Mouse (Mus musculus) lung, postnatal 0 days (tissue): Measurements from ENCODE around the gene Entpd1. TPM values are rescaled to one million over a fixed set of nuclear protein-coding genes. Genes with fewer than 3 reads are reported as not detected.

Experiments used
- ATAC-seq: fragments of 200-750 bp; cut with Nextera tagmentation; 2 replicates; pipeline ENCODE4 v1.8.0; 2017; ENCODE audit warnings: moderate library complexity
- DNase-seq: peaks from one replicate; pipeline ENCODE4 v3.0.0-alpha.2; 2016; ENCODE audit warnings: low spot score
- H3K27ac ChIP-seq: fragments of 300-500 bp; sonication (generic); 2 replicates; pipeline ENCODE4 v1.5.1; 2014; ENCODE audit warnings: antibody characterized with exemption, mild to moderate bottlenecking, low read length, mixed read lengths
- H3K27me3 ChIP-seq: fragments of 300-500 bp; sonication (generic); replicated peaks from 2 replicates; pipeline ENCODE4 v1.6.1; 2014; ENCODE audit warnings: low read length, mixed read lengths; ENCODE audit not compliant: insufficient read depth
- H3K36me3 ChIP-seq: fragments of 300-500 bp; sonication (generic); 2 replicates; pipeline ENCODE4 v1.6.1; 2014; ENCODE audit warnings: low read length, mixed read lengths; ENCODE audit not compliant: insufficient read depth
- H3K4me1 ChIP-seq: fragments of 300-500 bp; sonication (generic); 2 replicates; pipeline ENCODE4 v1.6.1; 2014; ENCODE audit warnings: antibody characterized with exemption, low read depth, low read length, mixed read lengths; ENCODE audit not compliant: insufficient read depth
- H3K4me2 ChIP-seq: fragments of 300-500 bp; sonication (generic); replicated peaks from 2 replicates; pipeline ENCODE4 v1.6.1; 2014; ENCODE audit warnings: low read depth, mild to moderate bottlenecking, low read length, moderate library complexity, mixed read lengths
- H3K4me3 ChIP-seq: fragments of 300-500 bp; sonication (generic); 2 replicates; pipeline ENCODE4 v1.5.1; 2014; ENCODE audit warnings: low read depth, low read length
- H3K9ac ChIP-seq: fragments of 300-500 bp; sonication (generic); replicated peaks from 2 replicates; pipeline ENCODE4 v1.6.1; 2014; ENCODE audit warnings: low read depth, mild to moderate bottlenecking
- H3K9me3 ChIP-seq: fragments of 300-500 bp; sonication (generic); 2 replicates; pipeline ENCODE4 v1.6.1; 2016; ENCODE audit warnings: low read length, mixed read lengths
- CTCF ChIP-seq: IDR thresholded peaks from 2 replicates; pipeline ENCODE4 v1.5.1; 2016; ENCODE audit warnings: antibody characterized with exemption, mild to moderate bottlenecking
- EP300 ChIP-seq: IDR thresholded peaks from 2 replicates; pipeline ENCODE4 v1.6.1; 2016; ENCODE audit warnings: antibody characterized with exemption, mild to moderate bottlenecking, control low read depth
- WGBS: fragments of 180-500 bp; shearing (Covaris S2); extraction: QIAGEN DNeasy Blood & Tissue Kit; methylation state at CpG from one replicate; pipeline ENCODE4 v1.1.7; 2014; 5-methylcytosine and 5-hydroxymethylcytosine counted together
- polyA plus RNA-seq: library from polyadenylated mRNA; unstranded; fragments of >200 nt; fragmentation: Nextera tagmentation; extraction: Ambion mirVana; gene quantifications from 2 replicates; pipeline ENCODE4 v1.2.1, GENCODE M21; 2015

Entpd1 gene
- polyA plus RNA-seq, 1 experiment from 2014 or later, result 32.2 TPM

GRCm38 (mm10) chr19:40581662-40582061 lies 30.5 kb upstream of the Entpd1 start:
- H3K9me3 ChIP-seq, result no peaks in the 10 kb centered on the region
- no peaks in the 10 kb centered on the region for H3K36me3 ChIP-seq
- DNase-seq, result no peak
- TF ChIP-seq CTCF (no peak), EP300 (no peak)
- no peak for ATAC-seq
- no peaks in the 10 kb centered on the region for H3K27me3 ChIP-seq
- H3K4me2 ChIP-seq, result no peak overlapping the region
- WGBS, result 63% methylated on average over 5 of the region's 5 CpGs
- H3K27ac ChIP-seq, result no peak overlapping the region
- H3K9ac ChIP-seq, result no peak overlapping the region
- no peaks in the 10 kb centered on the region for H3K4me1 ChIP-seq
- no peak overlapping the region for H3K4me3 ChIP-seq

DNA sequence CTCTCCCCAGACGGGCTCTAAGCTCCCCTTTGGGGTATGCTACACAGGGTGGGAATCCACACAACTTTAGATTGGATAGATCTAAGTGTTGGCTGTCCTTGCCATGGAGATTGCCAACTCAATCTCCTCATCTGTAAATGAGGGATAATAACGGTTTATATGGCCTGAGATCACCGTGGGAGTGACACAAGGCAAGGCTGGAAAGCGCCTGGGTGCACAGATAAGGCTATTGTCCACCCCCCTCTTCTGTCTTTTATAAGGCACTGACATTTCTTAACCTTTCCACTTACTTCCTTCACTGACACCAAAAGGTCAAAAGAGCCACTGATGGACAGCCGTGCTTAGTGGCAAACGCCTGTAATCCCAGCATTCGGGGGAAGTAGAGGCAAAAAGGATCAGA lies 25.3 kb upstream of the Entpd1 start:
- Histone ChIP-seq H3K9ac (no peak overlapping the region), H3K27me3 (no peaks in the 10 kb centered on the region), H3K27ac (no peak overlapping the region), H3K9me3 (no peaks in the 10 kb centered on the region), H3K36me3 (no peaks in the 10 kb centered on the region), H3K4me1 (no peaks in the 10 kb centered on the region), H3K4me3 (no peak overlapping the region), H3K4me2 (no peak overlapping the region)
- ATAC-seq, result no peak
- DNase-seq, result no peak
- TF ChIP-seq CTCF (no peak), EP300 (no peak)
- WGBS, result 58% methylated on average over 7 of the region's 7 CpGs

DNA sequence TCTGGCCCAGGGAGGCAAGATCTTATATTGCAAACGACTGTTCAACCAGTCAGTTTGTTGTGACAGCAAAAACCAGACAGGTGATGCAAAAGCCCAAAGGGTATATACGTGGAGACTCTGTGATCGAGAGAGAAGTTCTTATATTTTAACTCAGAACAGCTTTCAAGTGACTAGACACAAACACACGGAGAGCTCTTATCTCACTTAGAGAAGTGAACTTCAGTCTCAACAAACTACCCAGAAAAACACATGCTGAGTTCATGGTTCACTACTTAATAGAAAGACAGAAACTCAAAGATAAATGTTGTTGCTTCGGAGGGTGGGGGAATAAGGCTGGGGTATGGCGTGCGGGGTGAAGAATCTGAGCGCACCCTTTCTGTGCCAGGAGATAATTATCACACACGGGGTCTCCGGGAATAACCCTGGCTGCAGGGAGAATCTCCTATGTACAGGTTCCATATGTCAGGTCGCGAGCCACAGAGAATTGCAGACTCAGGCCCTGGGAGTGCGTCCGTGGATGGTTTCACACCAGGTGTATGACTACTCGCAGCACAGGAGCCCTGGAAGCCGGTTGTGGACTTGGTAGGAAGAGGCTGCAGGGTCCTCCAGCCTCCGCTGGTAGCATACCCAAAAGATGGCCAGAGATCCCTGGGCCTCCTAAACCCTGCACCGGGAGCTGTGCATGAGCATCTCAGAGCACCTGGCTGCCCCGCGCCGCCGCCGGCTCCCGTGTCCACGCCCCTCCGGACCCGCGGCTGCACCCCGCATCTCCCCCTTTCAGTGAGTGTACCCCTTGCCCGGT lies 24.5 kb upstream of the Entpd1 start:
- TF ChIP-seq CTCF (no peak), EP300 (no peak)
- peak; percentile 13 for DNase-seq
- Histone ChIP-seq H3K9me3 (no peaks in the 10 kb centered on the region), H3K4me1 (no peaks in the 10 kb centered on the region), H3K36me3 (no peaks in the 10 kb centered on the region), H3K4me3 (peak overlapping the region; percentile 63), H3K4me2 (peak overlapping the region; percentile 91), H3K27ac (no peak overlapping the region), H3K27me3 (no peaks in the 10 kb centered on the region), H3K9ac (no peak overlapping the region)
- ATAC-seq, result peak; percentile 39
- WGBS, result 2% methylated on average over 30 of the region's 30 CpGs

- TF ChIP-seq EP300 (peak; percentile 17; the same call in 1 of the 2 replicates), CTCF (peak; percentile 33; the same call in 1 of the 2 replicates)
- Histone ChIP-seq H3K9me3 (no peaks in the 10 kb centered on the region), H3K27ac (peak within 1 kb of the TSS; percentile 28; the same call in 1 of the 2 replicates), H3K4me3 (peak within 1 kb of the TSS; percentile 63), H3K9ac (0 out of 2 replicates have a peak within 1 kb of the TSS, but pooled peaks have one; percentile 5), H3K4me1 (no peaks in the 10 kb centered on the region), H3K36me3 (no peaks in the 10 kb centered on the region), H3K27me3 (no peaks in the 10 kb centered on the region), H3K4me2 (peak within 1 kb of the TSS; percentile 91)
- peak; percentile 95 for ATAC-seq
- WGBS, result under 1% methylated on average over 23 of the region's 34 CpGs
- peak; percentile 94 for DNase-seq
Observed at GRCm38 (mm10) chr19:40588293-40588654, 23.9 kb upstream of the Entpd1 start, which contains the start of gene Aldh18a1. Gene Aldh18a1 (minus strand): TSS chr19:40588463.

GRCm38 (mm10) chr19:40588847-40589529 lies 23.2 kb upstream of the Entpd1 start:
- peak; percentile 69 for ATAC-seq

DNA sequence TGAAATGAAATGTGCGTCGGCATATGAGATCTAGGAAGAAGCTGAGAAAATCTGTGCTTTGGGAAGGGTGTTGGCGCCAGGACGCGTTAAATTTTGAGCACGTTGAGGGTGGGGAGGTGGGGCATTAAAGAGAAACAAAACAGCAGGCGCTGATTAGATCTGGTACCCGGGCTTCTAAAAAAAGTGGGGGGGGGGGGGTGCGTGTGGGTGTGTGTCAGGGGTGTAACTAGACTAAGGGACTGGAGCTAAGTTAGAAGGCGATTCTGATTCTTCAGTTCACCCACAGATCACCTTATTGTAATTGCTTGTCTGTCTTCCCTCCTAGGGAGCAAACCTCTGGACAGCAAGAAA lies 22.7 kb upstream of the Entpd1 start:
- ATAC-seq (no peak), DNase-seq (no peak)
- Histone ChIP-seq H3K4me1 (no peaks in the 10 kb centered on the region), H3K27ac (peak overlapping the region; percentile 28; the same call in 1 of the 2 replicates), H3K9me3 (no peaks in the 10 kb centered on the region), H3K27me3 (no peaks in the 10 kb centered on the region), H3K4me3 (peak overlapping the region; percentile 63), H3K4me2 (peak overlapping the region; percentile 91), H3K36me3 (no peaks in the 10 kb centered on the region; the same call in 1 of the 2 replicates), H3K9ac (no peak overlapping the region)
- WGBS, result under 1% methylated on average over 10 of the region's 10 CpGs
- TF ChIP-seq CTCF (no peak), EP300 (no peak)

More at GRCm38 (mm10) chr19:40588847-40589529, 23.2 kb upstream of the Entpd1 start:
- Histone ChIP-seq H3K36me3 (no peaks in the 10 kb centered on the region), H3K9ac (0 out of 2 replicates have a peak overlapping the region, but pooled peaks have one; percentile 5), H3K4me3 (peak overlapping the region; percentile 63), H3K9me3 (no peaks in the 10 kb centered on the region), H3K27ac (peak overlapping the region; percentile 28; the same call in 1 of the 2 replicates), H3K27me3 (no peaks in the 10 kb centered on the region), H3K4me2 (peak overlapping the region; percentile 91), H3K4me1 (no peaks in the 10 kb centered on the region)
- peak; percentile 94 for DNase-seq
- under 1% methylated on average over 18 of the region's 18 CpGs for WGBS
- TF ChIP-seq EP300 (no peak), CTCF (peak; percentile 81)
